Mouse (Mus musculus) liver, embryonic 12.5 days (tissue): ENCODE measurements around the gene Cc2d2a. TPM values are rescaled to one million over a fixed set of nuclear protein-coding genes. Genes with fewer than 3 reads are reported as not detected.

Experiments
- ATAC-seq: fragments of 200-750 bp; cut with Nextera tagmentation; 2 replicates; pipeline ENCODE4 v1.8.0; 2017; ENCODE audit warnings: moderate number of reproducible peaks, mild to moderate bottlenecking, moderate library complexity
- H3K27ac ChIP-seq: fragments of 300-500 bp; sonication (generic); 2 replicates; pipeline ENCODE4 v1.5.1; 2016; ENCODE audit warnings: mild to moderate bottlenecking
- H3K27me3 ChIP-seq: fragments of 300-500 bp; sonication (generic); replicated peaks from 2 replicates; pipeline ENCODE4 v1.6.1; 2016; ENCODE audit warnings: mild to moderate bottlenecking, moderate library complexity
- H3K36me3 ChIP-seq: fragments of 300-500 bp; sonication (generic); 2 replicates; pipeline ENCODE4 v1.6.1; 2016; ENCODE audit warnings: mild to moderate bottlenecking, moderate library complexity
- H3K4me1 ChIP-seq: fragments of 300-500 bp; sonication (generic); 2 replicates; pipeline ENCODE4 v1.6.1; 2016
- H3K4me2 ChIP-seq: fragments of 300-500 bp; sonication (generic); 2 replicates; pipeline ENCODE4 v1.6.1; 2016; ENCODE audit warnings: mild to moderate bottlenecking, moderate library complexity
- H3K4me3 ChIP-seq: fragments of 300-500 bp; sonication (generic); 2 replicates; pipeline ENCODE4 v1.5.1; 2016; ENCODE audit warnings: mild to moderate bottlenecking, moderate library complexity
- H3K9ac ChIP-seq: fragments of 300-500 bp; sonication (generic); 2 replicates; pipeline ENCODE4 v1.6.1; 2016; ENCODE audit warnings: mild to moderate bottlenecking, moderate library complexity
- H3K9me3 ChIP-seq: fragments of 300-500 bp; sonication (generic); replicated peaks from 2 replicates; pipeline ENCODE4 v1.6.1; 2016; ENCODE audit warnings: mild to moderate bottlenecking, moderate library complexity
- WGBS: fragments of 180-500 bp; shearing (Covaris S2); methylation state at CpG from one replicate; pipeline ENCODE4 v1.1.7; 2016; ENCODE audit not compliant: insufficient replicate concordance; 5-methylcytosine and 5-hydroxymethylcytosine counted together
- polyA plus RNA-seq: library from polyadenylated mRNA; unstranded; fragments of >200 nt; fragmentation: Nextera tagmentation; extraction: Ambion mirVana; gene quantifications from 2 replicates; pipeline ENCODE4 v1.2.1, GENCODE M21; 2016

The Cc2d2a gene
- polyA plus RNA-seq, 1 experiment from 2014 or later: 2.7 TPM

- no peak for ATAC-seq
- Histone ChIP-seq H3K9me3 (no peaks in the 10 kb centered on the region), H3K27ac (no peak overlapping the region), H3K4me3 (no peak overlapping the region), H3K36me3 (no peaks in the 10 kb centered on the region), H3K4me2 (no peak overlapping the region), H3K4me1 (peaks cover 6% of the 10 kb centered on the region), H3K27me3 (no peaks in the 10 kb centered on the region), H3K9ac (no peak overlapping the region)
- 67% methylated on average over 4 of the region's 4 CpGs for WGBS
Measured at GRCm38 (mm10) chr5:43786607-43787006, 124.5 kb downstream of the Cc2d2a start.

GRCm38 (mm10) chr5:43787976-43788752, 126.0 kb downstream of the Cc2d2a start:
- Histone ChIP-seq H3K9ac (no peak overlapping the region), H3K4me2 (no peak overlapping the region), H3K27ac (no peak overlapping the region), H3K4me3 (no peak overlapping the region), H3K36me3 (no peaks in the 10 kb centered on the region), H3K9me3 (no peaks in the 10 kb centered on the region), H3K4me1 (peaks cover 8% of the 10 kb centered on the region; the same call in 1 of the 2 replicates), H3K27me3 (no peaks in the 10 kb centered on the region)
- ATAC-seq: no peak
- WGBS: 58% methylated on average over 9 of the region's 9 CpGs

Other genes starting within 250 kb of the Cc2d2a start
- gene C1qtnf7, start 146.8 kb upstream of the Cc2d2a start, polyA plus RNA-seq: 1.2 and 1.8 TPM in 2 replicates
- 0.20 and 0.26 TPM in 2 replicates for gene Bst1, start 156.5 kb downstream of the Cc2d2a start, polyA plus RNA-seq
- 26.7 and 27.3 TPM in 2 replicates for gene Fbxl5, start 159.3 kb downstream of the Cc2d2a start, polyA plus RNA-seq
- gene Cd38, start 206.2 kb downstream of the Cc2d2a start, polyA plus RNA-seq: 13.2 and 13.9 TPM in 2 replicates